23 mouse cellular contexts compared by ENCODE assay signal in genomic region chr12:40160777-40161176, GRCm38 (mm10). TPM values are rescaled to one million over a fixed set of nuclear protein-coding genes. Genes with fewer than 3 reads are reported as not detected.
A peak's percentile ranks its signal among the peaks of the same experiment; 100 is the strongest.
DNase-seq lines count a peak whose midpoint lies in the region; ATAC-seq and TF ChIP-seq lines count a peak whose summit lies in the region.
"Had no signal": no experiment of that assay in that cellular context is flagged by ENCODE, and none has a peak within 500 bp of the region (broad histone marks: within the 10 kb centered on the region; RNA-seq: fewer than 3 reads in every experiment).

No protein-coding gene starts in this region.

- ATAC-seq in lung, postnatal 0 days, result peak; percentile 35
- ATAC-seq in intestine, embryonic 16.5 days, result peak; percentile 76
- ATAC-seq in liver, embryonic 12.5 days, result no peak
- ATAC-seq in kidney, embryonic 15.5 days (replicated peaks; ENCODE audit: low FRiP score), result no peak
- ATAC-seq: forebrain, embryonic 14.5 days; forebrain, embryonic 16.5 days had no signal

- H3K4me3 ChIP-seq in lung, postnatal 0 days (ENCODE audit: low read depth, low read length), result no peak overlapping the region
- H3K4me3 ChIP-seq in intestine, embryonic 16.5 days (ENCODE audit: low read length), result no peak overlapping the region
- H3K4me3 ChIP-seq in liver, embryonic 12.5 days, result no peak overlapping the region
- H3K4me3 ChIP-seq in kidney, embryonic 15.5 days (replicated peaks), result no peak overlapping the region
- H3K4me3 ChIP-seq: embryonic facial prominence, embryonic 13.5 days; embryonic facial prominence, embryonic 15.5 days; erythroblast, embryonic 14.5 days; forebrain, embryonic 10.5 days; forebrain, embryonic 12.5 days had no signal

- H3K4me2 ChIP-seq in lung, postnatal 0 days (replicated peaks; ENCODE audit: low read depth, low read length), result no peak overlapping the region
- H3K4me2 ChIP-seq in intestine, embryonic 16.5 days (ENCODE audit: low read depth, low read length), result no peak overlapping the region
- no peak overlapping the region for H3K4me2 ChIP-seq in liver, embryonic 12.5 days
- H3K4me2 ChIP-seq in kidney, embryonic 15.5 days, result no peak overlapping the region
- H3K4me2 ChIP-seq: embryonic facial prominence, embryonic 13.5 days; embryonic facial prominence, embryonic 15.5 days; forebrain, embryonic 12.5 days had no signal

- no peak overlapping the region for H3K9ac ChIP-seq in lung, postnatal 0 days (replicated peaks; ENCODE audit: low read depth)
- no peak overlapping the region for H3K9ac ChIP-seq in intestine, embryonic 16.5 days (ENCODE audit: low read depth, low read length)
- H3K9ac ChIP-seq in liver, embryonic 12.5 days, result no peak overlapping the region
- H3K9ac ChIP-seq in kidney, embryonic 15.5 days, result no peak overlapping the region
- H3K9ac ChIP-seq: embryonic facial prominence, embryonic 13.5 days; embryonic facial prominence, embryonic 15.5 days; forebrain, embryonic 12.5 days had no signal

- TF ChIP-seq CTCF in lung, postnatal 0 days (IDR thresholded peaks at IDR 0.05), result no peak

- TF ChIP-seq EP300 in lung, postnatal 0 days (IDR thresholded peaks at IDR 0.05), result no peak

- H3K27ac ChIP-seq in lung, postnatal 0 days (ENCODE audit: low read length), result no peak overlapping the region
- H3K27ac ChIP-seq in intestine, embryonic 16.5 days (ENCODE audit: low read length), result no peak overlapping the region
- no peak overlapping the region for H3K27ac ChIP-seq in liver, embryonic 12.5 days
- no peak overlapping the region for H3K27ac ChIP-seq in kidney, embryonic 15.5 days
- H3K27ac ChIP-seq: embryonic facial prominence, embryonic 13.5 days; embryonic facial prominence, embryonic 15.5 days; forebrain, embryonic 10.5 days; forebrain, embryonic 12.5 days had no signal

- H3K4me1 ChIP-seq in lung, postnatal 0 days (ENCODE audit: insufficient read depth, low read depth, low read length), result no peaks in the 10 kb centered on the region
- no peaks in the 10 kb centered on the region; the same call in 1 of the 2 replicates for H3K4me1 ChIP-seq in intestine, embryonic 16.5 days (ENCODE audit: control insufficient read depth, insufficient read depth, low read length)
- H3K4me1 ChIP-seq in liver, embryonic 12.5 days, result no peaks in the 10 kb centered on the region
- no peaks in the 10 kb centered on the region for H3K4me1 ChIP-seq in kidney, embryonic 15.5 days
- H3K4me1 ChIP-seq: embryonic facial prominence, embryonic 13.5 days; embryonic facial prominence, embryonic 15.5 days; forebrain, embryonic 10.5 days; forebrain, embryonic 12.5 days had no signal

- DNase-seq in lung, postnatal 0 days (ENCODE audit: low spot score), result peak; percentile 14
- DNase-seq in lung, postnatal 25 days (ENCODE audit: low spot score), result no peak
- DNase-seq: adrenal gland, adult 2 months; adrenal gland, postnatal 10 days; adrenal gland, postnatal 25 days; cerebellum, adult 11 months; cerebellum, adult 18-20 months; cerebellum, adult 8-10 months; cerebellum, adult 9-11 months; cerebellum, postnatal 14 days; cerebellum, postnatal 36 days; embryo, embryonic 11 days had no signal

- no peaks in the 10 kb centered on the region for H3K36me3 ChIP-seq in lung, postnatal 0 days (ENCODE audit: insufficient read depth, low read length)
- H3K36me3 ChIP-seq in intestine, embryonic 16.5 days (ENCODE audit: control insufficient read depth, insufficient read depth, low read length), result no peaks in the 10 kb centered on the region
- H3K36me3 ChIP-seq in liver, embryonic 12.5 days, result no peaks in the 10 kb centered on the region
- H3K36me3 ChIP-seq in kidney, embryonic 15.5 days, result no peaks in the 10 kb centered on the region
- H3K36me3 ChIP-seq: embryonic facial prominence, embryonic 13.5 days; embryonic facial prominence, embryonic 15.5 days; forebrain, embryonic 10.5 days; forebrain, embryonic 12.5 days had no signal

- H3K9me3 ChIP-seq in lung, postnatal 0 days (ENCODE audit: low read length), result no peaks in the 10 kb centered on the region
- H3K9me3 ChIP-seq in intestine, embryonic 16.5 days (ENCODE audit: control insufficient read depth, low read length), result no peaks in the 10 kb centered on the region
- H3K9me3 ChIP-seq in liver, embryonic 12.5 days (replicated peaks), result no peaks in the 10 kb centered on the region
- no peaks in the 10 kb centered on the region for H3K9me3 ChIP-seq in kidney, embryonic 15.5 days (replicated peaks)
- H3K9me3 ChIP-seq: embryonic facial prominence, embryonic 13.5 days; embryonic facial prominence, embryonic 15.5 days; forebrain, embryonic 10.5 days; forebrain, embryonic 12.5 days had no signal

- 62% methylated on average over 2 of the region's 2 CpGs for WGBS in lung, postnatal 0 days
- 52% methylated on average over 2 of the region's 2 CpGs for whole genome bisulfite sequencing in intestine, embryonic 16.5 days
- WGBS in liver, embryonic 12.5 days (ENCODE audit: insufficient replicate concordance), result 57% methylated on average over 2 of the region's 2 CpGs
- WGBS in kidney, embryonic 15.5 days, result 74% methylated on average over 2 of the region's 2 CpGs

- no peaks in the 10 kb centered on the region for H3K27me3 ChIP-seq in lung, postnatal 0 days (replicated peaks; ENCODE audit: insufficient read depth, low read length)
- H3K27me3 ChIP-seq in intestine, embryonic 16.5 days (replicated peaks; ENCODE audit: control insufficient read depth, insufficient read depth, low read length), result no peaks in the 10 kb centered on the region
- no peaks in the 10 kb centered on the region for H3K27me3 ChIP-seq in liver, embryonic 12.5 days (replicated peaks)
- H3K27me3 ChIP-seq in kidney, embryonic 15.5 days, result no peaks in the 10 kb centered on the region
- H3K27me3 ChIP-seq: embryonic facial prominence, embryonic 13.5 days; embryonic facial prominence, embryonic 15.5 days; forebrain, embryonic 12.5 days had no signal

RNA-seq across cellular contexts. Expression of gene Scin, which starts 26.7 kb away (rescaled TPM):
- 0.51 and 1.1 TPM in 2 replicates for polyA plus RNA-seq in lung, postnatal 0 days (2015; fragmentation: Nextera tagmentation; extraction: Ambion mirVana)
- 67.5 and 79.3 TPM in 2 replicates for polyA plus RNA-seq in intestine, embryonic 16.5 days (2015; fragmentation: Nextera tagmentation; extraction: Ambion mirVana)
- 0.22 and 0.43 TPM in 2 replicates for polyA plus RNA-seq in liver, embryonic 12.5 days (2016; fragmentation: Nextera tagmentation; extraction: Ambion mirVana)
- polyA plus RNA-seq in kidney, embryonic 15.5 days (2015; fragmentation: Nextera tagmentation; extraction: Ambion mirVana), result 14.9 and 19.9 TPM in 2 replicates
- polyA plus RNA-seq: C2C12; forebrain, embryonic 10.5 days; forebrain, embryonic 14.5 days; forebrain, embryonic 16.5 days had no signal

RNA-seq across cellular contexts. Expression of gene Lsmem1, which starts 38.5 kb away (rescaled TPM):
- 0.16 and 0.38 TPM in 2 replicates for polyA plus RNA-seq in lung, postnatal 0 days (2015; fragmentation: Nextera tagmentation; extraction: Ambion mirVana)
- polyA plus RNA-seq in intestine, embryonic 16.5 days (2015; fragmentation: Nextera tagmentation; extraction: Ambion mirVana), result not detected in 2 replicates
- not detected in 2 replicates for polyA plus RNA-seq in liver, embryonic 12.5 days (2016; fragmentation: Nextera tagmentation; extraction: Ambion mirVana)
- polyA plus RNA-seq in kidney, embryonic 15.5 days (2015; fragmentation: Nextera tagmentation; extraction: Ambion mirVana), result 0.17 and 0.24 TPM in 2 replicates
- polyA plus RNA-seq: adrenal gland, adult 2 months; embryonic facial prominence, embryonic 13.5 days; erythroblast, embryonic 14.5 days; forebrain, embryonic 10.5 days; forebrain, embryonic 14.5 days; forebrain, embryonic 16.5 days had no signal

Comparison
In these comparisons a context has a peak if more than half of its experiments do, and no peak if none do; other contexts are left out.
1. ATAC-seq: peak in lung, postnatal 0 days (single experiment) and intestine, embryonic 16.5 days (single experiment); none in liver, embryonic 12.5 days (single experiment) and kidney, embryonic 15.5 days (single experiment).